Mouse (Mus musculus) liver, postnatal 0 days (tissue): Measurements from ENCODE around the gene Epb41.

Experiments
- CTCF ChIP-seq: sonication (generic); IDR thresholded peaks from 2 replicates; pipeline ENCODE4 v1.5.1; 2016; ENCODE audit warnings: antibody characterized with exemption, low read depth
- EP300 ChIP-seq: IDR thresholded peaks from 2 replicates; pipeline ENCODE4 v1.6.1; 2016; ENCODE audit warnings: antibody characterized with exemption, low read depth, mild to moderate bottlenecking

DNA sequence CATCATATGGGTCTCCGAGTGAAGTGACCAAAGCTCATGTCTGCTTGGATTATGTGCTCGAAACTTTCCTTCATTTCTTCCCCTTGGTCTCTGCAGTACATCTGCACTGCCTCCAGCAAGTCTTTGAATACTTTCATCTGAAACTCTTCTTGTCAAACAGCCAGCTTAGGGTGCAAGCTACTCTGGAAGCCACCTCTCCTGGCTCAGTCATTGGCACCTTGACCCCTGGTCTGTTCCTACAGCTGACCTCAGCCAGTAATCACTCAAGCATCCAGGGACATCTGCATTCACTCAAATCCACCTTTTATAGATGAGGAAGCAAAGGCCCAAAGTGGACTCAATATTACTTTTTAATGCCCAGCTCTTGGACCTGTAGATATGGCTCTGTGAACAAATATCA lies 3.4 kb downstream of the Epb41 start:
- TF ChIP-seq CTCF (no peak), EP300 (no peak; the same call in 1 of the 2 replicates)
